Mouse (Mus musculus) forebrain, embryonic 11.5 days (tissue): ENCODE measurements around the gene Olfr360. TPM values are rescaled to one million over a fixed set of nuclear protein-coding genes. Genes with fewer than 3 reads are reported as not detected.
"Not testable (repeated sequence)": the region's sequence is repeated elsewhere in the genome, so short reads cannot be mapped to it uniquely, and the experiment has no call there.

Experiments
- ATAC-seq: fragments of 200-750 bp; cut with Nextera tagmentation; replicated peaks from 2 replicates; pipeline ENCODE4 v1.8.0; 2017; ENCODE audit warnings: moderate TSS enrichment; ENCODE audit not compliant: low FRiP score
- DNase-seq: peaks from one replicate; pipeline ENCODE4 v3.0.0-alpha.2; 2017; ENCODE audit warnings: low spot score
- H3K27ac ChIP-seq: fragments of 300-500 bp; sonication (generic); 2 replicates; pipeline ENCODE4 v1.5.1; 2014; ENCODE audit warnings: low read depth, low read length
- H3K27me3 ChIP-seq: fragments of 300-500 bp; sonication (generic); 2 replicates; pipeline ENCODE4 v1.6.1; 2014; ENCODE audit warnings: mild to moderate bottlenecking, low read length, mixed read lengths; ENCODE audit not compliant: control insufficient read depth, insufficient read depth
- H3K36me3 ChIP-seq: fragments of 300-500 bp; sonication (generic); 2 replicates; pipeline ENCODE4 v1.6.1; 2014; ENCODE audit warnings: mild to moderate bottlenecking, low read length, moderate library complexity, mixed read lengths; ENCODE audit not compliant: control insufficient read depth, insufficient read depth
- H3K4me1 ChIP-seq: fragments of 300-500 bp; sonication (generic); replicated peaks from 2 replicates; pipeline ENCODE4 v1.6.1; 2014; ENCODE audit warnings: low read length, mixed read lengths; ENCODE audit not compliant: control insufficient read depth, insufficient read depth
- H3K4me2 ChIP-seq: fragments of 300-500 bp; sonication (generic); 2 replicates; pipeline ENCODE4 v1.6.1; 2014; ENCODE audit warnings: low read depth, mild to moderate bottlenecking, low read length, moderate library complexity, mixed read lengths; ENCODE audit not compliant: severe bottlenecking
- H3K4me3 ChIP-seq: fragments of 300-500 bp; sonication (generic); 2 replicates; pipeline ENCODE4 v1.5.1; 2014; ENCODE audit warnings: low read depth, low read length
- H3K9ac ChIP-seq: fragments of 300-500 bp; sonication (generic); 2 replicates; pipeline ENCODE4 v1.6.1; 2014; ENCODE audit warnings: low read length
- H3K9me3 ChIP-seq: fragments of 300-500 bp; sonication (generic); 2 replicates; pipeline ENCODE4 v1.6.1; 2016; ENCODE audit warnings: low read length, mixed read lengths; ENCODE audit not compliant: control insufficient read depth
- WGBS: fragments of 180-500 bp; shearing (Covaris S2); extraction: QIAGEN DNeasy Blood & Tissue Kit; methylation state at CpG from one replicate; pipeline ENCODE4 v1.1.7; 2014; 5-methylcytosine and 5-hydroxymethylcytosine counted together
- polyA plus RNA-seq: library from polyadenylated mRNA; unstranded; fragments of >200 nt; fragmentation: Nextera tagmentation; extraction: Ambion mirVana; gene quantifications from 2 replicates; pipeline ENCODE4 v1.2.1, GENCODE M21; 2014

Olfr360 gene
- polyA plus RNA-seq = not detected in 2 replicates

- H3K9ac ChIP-seq = no peak within 1 kb of the TSS
- no peaks in the 10 kb centered on the region for H3K36me3 ChIP-seq
- H3K9me3 ChIP-seq = no peaks in the 10 kb centered on the region; the same call in 1 of the 2 replicates
- no peaks in the 10 kb centered on the region for H3K4me1 ChIP-seq
- ATAC-seq (no peak), DNase-seq (no peak)
- H3K27ac ChIP-seq = no peak within 1 kb of the TSS
- H3K4me3 ChIP-seq = no peak within 1 kb of the TSS
- no peaks in the 10 kb centered on the region for H3K27me3 ChIP-seq
- H3K4me2 ChIP-seq = no peak within 1 kb of the TSS
These were observed at the start of gene Olfr360 for GRCm38 (mm10) chr2:37065446-37065845. Gene Olfr360 (plus strand): TSS chr2:37065746.

GRCm38 (mm10) chr2:37089190-37089589, 23.6 kb downstream of the Olfr360 start, which contains the start of gene Olfr361:
Gene Olfr361 (minus strand): TSS chr2:37089290.
- H3K9me3 ChIP-seq, H3K4me1 ChIP-seq, H3K4me2 ChIP-seq, ATAC-seq, H3K36me3 ChIP-seq, H3K9ac ChIP-seq, H3K27me3 ChIP-seq, DNase-seq, H3K4me3 ChIP-seq, H3K27ac ChIP-seq: not testable (repeated sequence)
- WGBS = 57% methylated on average over 1 of the region's 1 CpGs

GRCm38 (mm10) chr2:37117810-37118209, 52.3 kb downstream of the Olfr360 start, which contains the start of gene Olfr362:
Gene Olfr362 (minus strand): TSS chr2:37117910.
- no peak within 1 kb of the TSS for H3K27ac ChIP-seq
- 97% methylated on average over 1 of the region's 1 CpGs for WGBS
- no peak within 1 kb of the TSS for H3K9ac ChIP-seq
- H3K4me1 ChIP-seq = no peaks in the 10 kb centered on the region
- H3K36me3 ChIP-seq = no peaks in the 10 kb centered on the region
- peaks cover 2% of the 10 kb centered on the region; the same call in 1 of the 2 replicates for H3K9me3 ChIP-seq
- H3K4me3 ChIP-seq = no peak within 1 kb of the TSS
- H3K4me2 ChIP-seq = no peak within 1 kb of the TSS
- ATAC-seq = no peak
- H3K27me3 ChIP-seq = no peaks in the 10 kb centered on the region
- no peak for DNase-seq

Other genes with a start within 250 kb of the Olfr360 start
- gene Olfr3, start 248.7 kb upstream of the Olfr360 start, polyA plus RNA-seq = not detected in 2 replicates
- gene Olfr350, start 219.4 kb upstream of the Olfr360 start, polyA plus RNA-seq = not detected in 2 replicates
- gene Olfr351, start 203.1 kb upstream of the Olfr360 start, polyA plus RNA-seq = not detected in 2 replicates
- not detected in 2 replicates for gene Olfr352, start 197.3 kb upstream of the Olfr360 start, polyA plus RNA-seq
- gene Olfr353, start 172.8 kb upstream of the Olfr360 start, polyA plus RNA-seq = not detected in 2 replicates
- not detected in 2 replicates for gene Olfr354, start 160.1 kb upstream of the Olfr360 start, polyA plus RNA-seq
- gene Olfr355, start 136.8 kb upstream of the Olfr360 start, polyA plus RNA-seq = not detected in 2 replicates
- not detected in 2 replicates for gene Olfr356, start 128.6 kb upstream of the Olfr360 start, polyA plus RNA-seq
- gene Olfr357, start 71.9 kb upstream of the Olfr360 start, polyA plus RNA-seq = not detected in 2 replicates
- not detected in 2 replicates for gene Olfr358, start 56.4 kb upstream of the Olfr360 start, polyA plus RNA-seq
- gene Olfr361, start 23.5 kb downstream of the Olfr360 start, polyA plus RNA-seq = not detected in 2 replicates
- gene Olfr362, start 52.2 kb downstream of the Olfr360 start, polyA plus RNA-seq = not detected in 2 replicates
- not detected in 2 replicates for gene Olfr364-ps1, start 73.6 kb downstream of the Olfr360 start, polyA plus RNA-seq
- gene Olfr365, start 122.5 kb downstream of the Olfr360 start, polyA plus RNA-seq = not detected in 2 replicates
- gene Olfr366, start 145.8 kb downstream of the Olfr360 start, polyA plus RNA-seq = not detected in 2 replicates